ENCODE assay signal across 9 mouse cellular contexts in genomic region chr8:45469507-45470178, GRCm38 (mm10). TPM values are rescaled to one million over a fixed set of nuclear protein-coding genes. Genes with fewer than 3 reads are reported as not detected.
A peak's percentile ranks its signal among the peaks of the same experiment; 100 is the strongest.
DNase-seq lines count a peak whose midpoint lies in the region; ATAC-seq lines count a peak whose summit lies in the region.
"Had no signal": no experiment of that assay in that cellular context is flagged by ENCODE, and none has a peak within 500 bp of the region (broad histone marks: within the 10 kb centered on the region; RNA-seq: fewer than 3 reads in every experiment).

No protein-coding gene starts in this region.

- WGBS in heart, embryonic 16.5 days = 57% methylated on average over 8 of the region's 8 CpGs

- H3K4me2 ChIP-seq in heart, embryonic 16.5 days (ENCODE audit: low read depth, low read length) = no peak overlapping the region

- H3K27ac ChIP-seq in heart, embryonic 16.5 days (ENCODE audit: low read length) = peak overlapping the region; percentile 1; the same call in 1 of the 2 replicates
- H3K27ac ChIP-seq: left cerebral cortex, adult 2 months had no signal

- intact Hi-C loops in heart, postnatal 25 days (cut with DNase I) = no loop called here

- no peak overlapping the region for H3K4me3 ChIP-seq in heart, embryonic 16.5 days (ENCODE audit: low read length)
- H3K4me3 ChIP-seq: left cerebral cortex, adult 2 months had no signal

- H3K27me3 ChIP-seq in heart, embryonic 16.5 days (ENCODE audit: control insufficient read depth, insufficient read depth, low read length) = no peaks in the 10 kb centered on the region

- H3K9ac ChIP-seq in heart, embryonic 16.5 days (ENCODE audit: low read length) = no peak overlapping the region

- no peaks in the 10 kb centered on the region for H3K4me1 ChIP-seq in heart, embryonic 16.5 days (ENCODE audit: control insufficient read depth, insufficient read depth, low read length)

- DNase-seq in heart, postnatal 25 days (ENCODE audit: low spot score) = no peak
- DNase-seq in adrenal gland, postnatal 10 days = peak; percentile 78
- peak; percentile 59 for DNase-seq in heart, postnatal 4 days
- peak; percentile 80 for DNase-seq in lung, postnatal 10 days
- DNase-seq in spleen, adult 18-20 months = no peak
- DNase-seq in right cerebral cortex, postnatal 10 days (ENCODE audit: low spot score in 2 of 2) = no peak

- ATAC-seq in heart, embryonic 16.5 days (replicated peaks; ENCODE audit: extremely low read depth, insufficient read depth, low FRiP score) = no peak
- no peak for ATAC-seq in CD4-positive, CD25-positive, alpha-beta regulatory T cell, adult 4 months

- H3K9me3 ChIP-seq in heart, embryonic 16.5 days (replicated peaks; ENCODE audit: control insufficient read depth, low read length) = 0 out of 2 replicates have a peak, but pooled peaks cover under 1% of the 10 kb centered on the region

- H3K36me3 ChIP-seq in heart, embryonic 16.5 days (ENCODE audit: control insufficient read depth, insufficient read depth) = no peaks in the 10 kb centered on the region

RNA-seq across cellular contexts. Expression of gene Sorbs2, which starts 37.9 kb away (rescaled TPM):
- 316 and 349 TPM in 2 replicates for polyA plus RNA-seq in heart, embryonic 16.5 days (2015; fragmentation: Nextera tagmentation; extraction: Ambion mirVana)
- total RNA-seq in heart, postnatal 25 days (2021) = 100 to 1,000 TPM; 572 to 611 TPM
- total RNA-seq in adrenal gland, postnatal 10 days (2021) = 10 to 100 TPM; 69.1 to 83.1 TPM
- 100 to 1,000 TPM; 985 TPM for total RNA-seq in heart, postnatal 4 days (2021)
- polyA plus RNA-seq in CD4-positive, CD25-positive, alpha-beta regulatory T cell, adult 4 months (2017; shearing (Covaris generic)) = under 1 TPM; 0.30 to 0.96 TPM

RNA-seq across cellular contexts. Expression of gene Tlr3, which starts 58.8 kb away (rescaled TPM):
- polyA plus RNA-seq in heart, embryonic 16.5 days (2015; fragmentation: Nextera tagmentation; extraction: Ambion mirVana) = 2.0 and 3.2 TPM in 2 replicates
- 1 to 10 TPM; 7.0 to 7.3 TPM for total RNA-seq in heart, postnatal 25 days (2021)
- total RNA-seq in adrenal gland, postnatal 10 days (2021) = 1 to 10 TPM; 6.6 to 7.7 TPM
- total RNA-seq in heart, postnatal 4 days (2021) = 1 to 10 TPM; 6.9 to 7.9 TPM
- polyA plus RNA-seq in CD4-positive, CD25-positive, alpha-beta regulatory T cell, adult 4 months (2017; shearing (Covaris generic)) = under 1 TPM; 0.79 to 0.93 TPM

Comparison
In these comparisons a context has a peak if more than half of its experiments do, and no peak if none do; other contexts are left out.
1. DNase-seq: peak in adrenal gland, postnatal 10 days (single experiment), heart, postnatal 4 days (single experiment) and lung, postnatal 10 days (single experiment); none in heart, postnatal 25 days (single experiment), spleen, adult 18-20 months (0 of 2) and right cerebral cortex, postnatal 10 days (0 of 2).
2. RNA of gene Sorbs2, which starts 37.9 kb away (total RNA-seq): 985 TPM in heart, postnatal 4 days and 572 to 611 TPM in heart, postnatal 25 days; 69.1 to 83.1 TPM in adrenal gland, postnatal 10 days; every median in the first group is over 4 times any median in the second.